Mouse (Mus musculus): Measurements from ENCODE around the gene Arhgap27. TPM values are rescaled to one million over a fixed set of nuclear protein-coding genes. Genes with fewer than 3 reads are reported as not detected.

The Arhgap27 gene
- polyA plus RNA-seq, 1 experiment from 2014 or later: 18.2 TPM

- Histone ChIP-seq H3K4me3 (ENCODE audit: low read depth, low read length) (no peak overlapping the region), H3K4me1 (replicated peaks; ENCODE audit: control insufficient read depth, insufficient read depth) (no peaks in the 10 kb centered on the region), H3K9ac (ENCODE audit: low read length) (no peak overlapping the region), H3K27me3 (ENCODE audit: control insufficient read depth, insufficient read depth, low read length) (no peaks in the 10 kb centered on the region), H3K27ac (replicated peaks) (no peak overlapping the region), H3K36me3 (ENCODE audit: control insufficient read depth, insufficient read depth, low read length) (peaks cover 17% of the 10 kb centered on the region), H3K4me2 (replicated peaks; ENCODE audit: low read depth) (no peak overlapping the region), H3K9me3 (ENCODE audit: control insufficient read depth, low read length) (no peaks in the 10 kb centered on the region)
- no peak for DNase-seq (ENCODE audit: low spot score)
- TF ChIP-seq CTCF (IDR thresholded peaks at IDR 0.05; ENCODE audit: low read depth) (no peak), EP300 (optimal IDR thresholded peaks at IDR 0.05) (no peak)
- WGBS: 73% methylated on average over 5 of the region's 5 CpGs
- no peak for ATAC-seq (ENCODE audit: low FRiP score, low TSS enrichment)
Measured at GRCm38 (mm10) chr11:103375772-103376171, 12.3 kb upstream of the Arhgap27 start.

GRCm38 (mm10) chr11:103375258-103375657 is 11.8 kb upstream of the Arhgap27 start:
- Histone ChIP-seq H3K27me3 (ENCODE audit: control insufficient read depth, insufficient read depth, low read length) (no peaks in the 10 kb centered on the region), H3K9me3 (ENCODE audit: control insufficient read depth, low read length) (no peaks in the 10 kb centered on the region), H3K4me2 (replicated peaks; ENCODE audit: low read depth) (no peak overlapping the region), H3K4me3 (ENCODE audit: low read depth, low read length) (no peak overlapping the region), H3K4me1 (replicated peaks; ENCODE audit: control insufficient read depth, insufficient read depth) (no peaks in the 10 kb centered on the region), H3K9ac (ENCODE audit: low read length) (no peak overlapping the region), H3K27ac (replicated peaks) (no peak overlapping the region), H3K36me3 (ENCODE audit: control insufficient read depth, insufficient read depth, low read length) (peaks cover 17% of the 10 kb centered on the region)
- 56% methylated on average over 1 of the region's 1 CpGs for WGBS
- no peak for DNase-seq (ENCODE audit: low spot score)
- TF ChIP-seq EP300 (optimal IDR thresholded peaks at IDR 0.05) (no peak), CTCF (IDR thresholded peaks at IDR 0.05; ENCODE audit: low read depth) (no peak)
- ATAC-seq (ENCODE audit: low FRiP score, low TSS enrichment): no peak

- Histone ChIP-seq H3K36me3 (ENCODE audit: control insufficient read depth, insufficient read depth, low read length) (peaks cover 17% of the 10 kb centered on the region), H3K9ac (ENCODE audit: low read length) (no peak overlapping the region), H3K4me1 (replicated peaks; ENCODE audit: control insufficient read depth, insufficient read depth) (no peaks in the 10 kb centered on the region), H3K4me3 (ENCODE audit: low read depth, low read length) (no peak overlapping the region), H3K9me3 (ENCODE audit: control insufficient read depth, low read length) (no peaks in the 10 kb centered on the region), H3K27ac (replicated peaks) (no peak overlapping the region), H3K27me3 (ENCODE audit: control insufficient read depth, insufficient read depth, low read length) (no peaks in the 10 kb centered on the region), H3K4me2 (replicated peaks; ENCODE audit: low read depth) (no peak overlapping the region)
- no peak for DNase-seq (ENCODE audit: low spot score)
- ATAC-seq (ENCODE audit: low FRiP score, low TSS enrichment): no peak
- 91% methylated on average over 9 of the region's 9 CpGs for whole genome bisulfite sequencing
- TF ChIP-seq CTCF (IDR thresholded peaks at IDR 0.05; ENCODE audit: low read depth) (no peak), EP300 (optimal IDR thresholded peaks at IDR 0.05) (no peak)
Measured at GRCm38 (mm10) chr11:103373922-103374321, 10.4 kb upstream of the Arhgap27 start.

GRCm38 (mm10) chr11:103372561-103372960 is 9.1 kb upstream of the Arhgap27 start:
- Histone ChIP-seq H3K9ac (ENCODE audit: low read length) (no peak overlapping the region), H3K4me1 (replicated peaks; ENCODE audit: control insufficient read depth, insufficient read depth) (no peaks in the 10 kb centered on the region), H3K36me3 (ENCODE audit: control insufficient read depth, insufficient read depth, low read length) (peaks cover 11% of the 10 kb centered on the region), H3K4me3 (ENCODE audit: low read depth, low read length) (no peak overlapping the region), H3K27me3 (ENCODE audit: control insufficient read depth, insufficient read depth, low read length) (no peaks in the 10 kb centered on the region), H3K9me3 (ENCODE audit: control insufficient read depth, low read length) (no peaks in the 10 kb centered on the region), H3K4me2 (replicated peaks; ENCODE audit: low read depth) (no peak overlapping the region), H3K27ac (replicated peaks) (0 out of 2 replicates have a peak overlapping the region, but pooled peaks have one; percentile 18)
- no peak for DNase-seq (ENCODE audit: low spot score)
- WGBS: 79% methylated on average over 4 of the region's 4 CpGs
- ATAC-seq (ENCODE audit: low FRiP score, low TSS enrichment): no peak
- TF ChIP-seq CTCF (IDR thresholded peaks at IDR 0.05; ENCODE audit: low read depth) (no peak), EP300 (optimal IDR thresholded peaks at IDR 0.05) (no peak)

GRCm38 (mm10) chr11:103372068-103372467 is 8.6 kb upstream of the Arhgap27 start:
- no peak for TF ChIP-seq CTCF (IDR thresholded peaks at IDR 0.05; ENCODE audit: low read depth)
- TF ChIP-seq EP300 (optimal IDR thresholded peaks at IDR 0.05): no peak
- 70% methylated on average over 3 of the region's 3 CpGs for WGBS
- no peak overlapping the region for H3K4me3 ChIP-seq (ENCODE audit: low read depth, low read length)
- peak overlapping the region; percentile 40; the same call in 1 of the 2 replicates for H3K27ac ChIP-seq (replicated peaks)
- H3K4me2 ChIP-seq (replicated peaks; ENCODE audit: low read depth): no peak overlapping the region
- H3K36me3 ChIP-seq (ENCODE audit: control insufficient read depth, insufficient read depth, low read length): peaks cover 9% of the 10 kb centered on the region
- no peak overlapping the region for H3K9ac ChIP-seq (ENCODE audit: low read length)
- no peak for DNase-seq (ENCODE audit: low spot score)
- H3K4me1 ChIP-seq (replicated peaks; ENCODE audit: control insufficient read depth, insufficient read depth): no peaks in the 10 kb centered on the region
- no peak for ATAC-seq (ENCODE audit: low FRiP score, low TSS enrichment)
- H3K27me3 ChIP-seq (ENCODE audit: control insufficient read depth, insufficient read depth, low read length): no peaks in the 10 kb centered on the region
- no peaks in the 10 kb centered on the region for H3K9me3 ChIP-seq (ENCODE audit: control insufficient read depth, low read length)

- no peak overlapping the region for H3K4me3 ChIP-seq (ENCODE audit: low read depth, low read length)
- H3K9me3 ChIP-seq (ENCODE audit: control insufficient read depth, low read length): no peaks in the 10 kb centered on the region
- 76% methylated on average over 3 of the region's 3 CpGs for WGBS
- TF ChIP-seq CTCF (IDR thresholded peaks at IDR 0.05; ENCODE audit: low read depth): no peak
- TF ChIP-seq EP300 (optimal IDR thresholded peaks at IDR 0.05): no peak
- H3K27ac ChIP-seq (replicated peaks): peak overlapping the region; percentile 40
- peaks cover 9% of the 10 kb centered on the region for H3K36me3 ChIP-seq (ENCODE audit: control insufficient read depth, insufficient read depth, low read length)
- DNase-seq (ENCODE audit: low spot score): no peak
- H3K4me2 ChIP-seq (replicated peaks; ENCODE audit: low read depth): no peak overlapping the region
- H3K9ac ChIP-seq (ENCODE audit: low read length): no peak overlapping the region
- H3K4me1 ChIP-seq (replicated peaks; ENCODE audit: control insufficient read depth, insufficient read depth): no peaks in the 10 kb centered on the region
- no peak; the same call in 1 of the 2 replicates for ATAC-seq (ENCODE audit: low FRiP score, low TSS enrichment)
- no peaks in the 10 kb centered on the region for H3K27me3 ChIP-seq (ENCODE audit: control insufficient read depth, insufficient read depth, low read length)
Measured at GRCm38 (mm10) chr11:103371222-103371539, 7.7 kb upstream of the Arhgap27 start.

Measured in stomach, postnatal 0 days (tissue).